Mouse (Mus musculus): Measurements from ENCODE around the gene Sema3b.
"Not testable (repeated sequence)": the region's sequence is repeated elsewhere in the genome, so short reads cannot be mapped to it uniquely, and the experiment has no call there.

Sema3b gene

DNA sequence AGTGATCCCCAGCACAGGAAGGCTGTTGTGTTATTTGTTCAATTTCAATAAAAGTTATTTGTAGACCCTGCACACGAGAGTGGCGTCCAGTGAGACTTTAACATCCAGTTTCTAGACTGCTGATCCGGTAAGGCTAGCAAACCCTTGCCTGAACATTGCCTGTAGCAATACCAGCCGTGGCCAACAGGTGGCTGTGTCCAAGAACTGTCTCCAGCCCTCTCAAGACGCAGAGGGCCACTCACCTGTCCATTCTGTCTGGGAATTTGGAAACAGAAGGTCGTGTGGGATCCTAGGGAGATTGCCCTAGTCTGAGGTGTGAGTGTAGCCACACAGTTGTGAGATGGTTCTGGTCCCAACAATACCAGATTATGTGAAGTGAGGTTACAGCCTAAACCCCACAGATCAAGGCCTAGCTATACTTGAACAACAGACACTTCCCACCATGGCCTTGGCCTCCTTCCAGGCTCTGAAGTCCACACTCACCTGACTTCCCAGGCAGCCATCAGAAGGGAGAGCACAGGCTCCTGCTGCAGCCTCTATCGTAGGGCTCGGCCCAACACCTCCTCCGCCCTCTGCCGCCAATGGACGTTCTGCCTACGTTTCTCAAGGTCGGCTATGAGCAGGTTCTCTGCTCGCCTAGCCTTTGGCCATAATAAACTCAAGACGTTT is 42.9 kb downstream of the Sema3b start:
- in situ Hi-C loops (cut with MboI; ENCODE audit: low pct_unique_long_range_greater_than_20kb in 1 of 2, low sequenced_read_pairs in 2 of 2, unreplicated experiment in 1 of 2), result no loop called here

DNA sequence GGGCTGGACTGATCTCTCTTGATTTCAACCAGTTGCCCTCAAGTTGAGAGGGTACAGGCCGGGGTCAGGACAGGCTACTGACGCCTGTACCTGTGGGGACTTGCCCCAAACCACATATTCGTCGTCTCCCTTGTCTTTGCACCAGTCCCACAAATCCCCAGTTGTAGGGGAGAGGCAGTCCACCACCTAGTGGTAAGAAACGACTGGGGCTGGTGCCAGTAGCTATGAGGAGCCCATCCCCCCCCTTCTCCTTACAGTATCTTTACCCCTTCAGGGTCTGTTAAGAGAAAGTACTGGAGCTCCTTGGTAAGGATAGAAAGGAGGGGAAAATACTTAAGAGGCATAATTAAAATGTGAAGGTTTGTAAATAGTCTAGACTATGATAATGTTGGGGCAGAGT is 43.5 kb downstream of the Sema3b start:
- in situ Hi-C loops (cut with MboI; ENCODE audit: low pct_unique_long_range_greater_than_20kb in 1 of 2, low sequenced_read_pairs in 2 of 2, unreplicated experiment in 1 of 2), result not testable (repeated sequence)

DNA sequence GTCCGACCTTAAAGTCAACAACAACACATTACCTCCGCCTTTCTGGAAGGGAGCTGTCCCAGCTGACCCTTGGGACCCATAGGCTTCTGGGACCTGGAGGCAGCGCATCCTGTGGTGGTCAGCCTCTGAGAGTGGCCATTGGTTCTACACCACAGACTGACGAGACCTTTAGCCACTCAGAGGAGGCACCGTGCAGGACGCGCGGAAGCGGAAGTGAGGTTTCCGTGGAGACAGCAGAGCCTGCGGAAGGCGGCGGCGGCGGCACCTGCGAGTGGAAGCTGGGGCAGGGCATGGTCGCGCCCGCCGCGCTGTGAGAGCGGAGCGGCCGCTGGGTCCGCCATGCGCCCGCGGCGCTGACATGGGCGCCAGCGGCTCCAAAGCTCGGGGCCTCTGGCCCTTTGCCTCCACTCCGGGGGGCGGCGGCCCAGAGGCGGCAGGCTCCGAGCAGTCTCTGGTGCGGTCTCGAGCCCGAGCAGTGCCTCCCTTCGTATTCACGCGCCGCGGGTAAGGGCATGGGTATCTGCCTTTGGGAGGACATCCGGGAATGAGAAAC is 45.9 kb downstream of the Sema3b start, which contains the start of gene Tusc2:
TSS of gene Tusc2 (plus strand) at position 227 of the 553 bp plus-strand sequence.
- in situ Hi-C loops (cut with MboI; ENCODE audit: low pct_unique_long_range_greater_than_20kb in 1 of 2, low sequenced_read_pairs in 2 of 2, unreplicated experiment in 1 of 2), result no loop called here

DNA sequence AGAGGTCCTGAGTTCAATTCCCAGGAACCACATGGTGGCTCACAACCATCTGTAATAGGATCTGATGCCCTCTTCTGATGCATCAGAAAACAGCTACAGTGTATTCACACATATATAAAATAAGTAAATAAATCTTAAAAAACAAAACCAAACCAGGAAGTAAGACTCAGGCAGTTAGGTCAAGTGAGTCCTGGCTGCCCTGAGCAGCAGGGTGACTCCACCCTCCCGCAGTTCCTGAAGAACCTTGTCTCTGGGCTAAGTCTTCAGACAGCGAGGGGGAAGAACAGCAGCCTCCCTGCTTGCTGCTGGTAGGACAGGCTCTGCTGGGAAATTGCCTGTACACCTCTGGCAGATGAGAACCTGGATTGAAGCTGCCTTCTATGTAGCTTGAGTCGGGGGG is 52.7 kb downstream of the Sema3b start:
- in situ Hi-C loops (cut with MboI; ENCODE audit: low pct_unique_long_range_greater_than_20kb in 1 of 2, low sequenced_read_pairs in 2 of 2, unreplicated experiment in 1 of 2), result loop anchor here in 1 of 2 experiments (5.0 kb wide), 1 partner anchor 86 kb away; no protein-coding TSS in a partner anchor

DNA sequence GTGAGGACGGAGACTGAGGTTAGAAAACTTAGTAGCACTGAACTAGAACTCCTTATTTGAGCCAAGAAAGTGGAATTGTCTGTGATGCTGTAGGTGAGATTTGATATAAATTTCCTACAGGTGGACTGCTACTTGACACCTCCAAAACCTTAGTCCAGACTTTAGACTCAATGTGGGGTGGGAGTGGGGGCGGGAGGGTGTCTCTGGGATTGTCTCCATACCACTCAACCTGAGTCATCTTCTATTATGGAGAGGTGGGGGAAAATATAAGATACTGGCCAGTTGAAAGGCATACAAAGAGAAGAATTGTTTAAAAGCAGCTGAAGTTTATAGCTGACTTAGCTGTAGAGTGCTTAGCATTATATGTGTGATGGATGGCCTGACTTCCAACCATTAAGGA is 53.3 kb downstream of the Sema3b start:
- in situ Hi-C loops (cut with MboI; ENCODE audit: low pct_unique_long_range_greater_than_20kb in 1 of 2, low sequenced_read_pairs in 2 of 2, unreplicated experiment in 1 of 2), result loop anchor here in 1 of 2 experiments (5.0 kb wide), 1 partner anchor 87 kb away; no protein-coding TSS in a partner anchor

DNA sequence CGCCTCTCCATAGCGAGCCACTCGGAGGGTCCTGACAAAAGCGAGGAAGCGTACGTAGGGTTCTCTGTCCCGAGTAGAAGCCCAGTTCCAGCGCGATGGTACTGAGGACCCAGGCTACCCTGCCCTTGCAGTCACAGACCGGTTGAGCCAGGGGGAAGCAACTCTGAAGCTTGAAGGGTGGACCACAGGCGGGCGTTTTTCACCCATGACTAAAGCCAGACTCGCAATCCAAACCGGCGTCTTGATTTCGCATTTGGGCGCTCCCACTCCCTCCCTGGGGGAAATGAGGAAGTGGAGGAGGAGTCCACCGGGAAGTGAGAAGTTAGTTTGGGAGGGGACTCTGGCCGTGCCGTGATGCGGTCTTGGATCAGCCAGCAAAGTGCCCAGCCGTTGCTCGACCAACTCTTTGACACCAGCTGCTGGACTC is 54.0 kb downstream of the Sema3b start:
- in situ Hi-C loops (cut with MboI; ENCODE audit: low pct_unique_long_range_greater_than_20kb in 1 of 2, low sequenced_read_pairs in 2 of 2, unreplicated experiment in 1 of 2), result loop anchor here in 1 of 2 experiments (5.0 kb wide), 1 partner anchor 87 kb away; no protein-coding TSS in a partner anchor

DNA sequence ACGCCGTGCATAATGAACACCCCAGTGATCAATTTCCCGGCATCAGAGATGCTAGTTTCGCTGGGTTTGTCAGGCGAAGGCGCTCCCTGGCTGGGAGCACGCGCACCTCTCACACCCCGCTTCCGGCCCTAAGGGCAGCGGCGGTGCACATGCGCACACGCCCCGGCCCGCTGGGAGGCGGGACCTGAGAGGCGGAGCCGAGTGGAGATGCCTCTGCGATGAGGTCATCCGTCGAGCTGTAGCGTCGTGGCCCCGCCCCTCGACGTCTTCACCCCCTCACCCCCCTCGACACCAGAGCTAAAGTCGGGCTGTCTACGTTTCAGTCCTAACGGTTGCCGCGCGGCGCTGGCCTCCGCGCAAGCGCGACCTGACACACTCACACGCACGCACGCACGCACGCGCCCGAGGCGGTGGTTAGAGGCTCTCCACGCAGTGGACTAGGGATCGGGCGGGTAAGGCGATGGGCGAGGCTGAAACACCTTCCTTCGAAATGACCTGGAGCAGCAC is 54.7 kb downstream of the Sema3b start:
- in situ Hi-C loops (cut with MboI; ENCODE audit: low pct_unique_long_range_greater_than_20kb in 1 of 2, low sequenced_read_pairs in 2 of 2, unreplicated experiment in 1 of 2), result no loop called here

DNA sequence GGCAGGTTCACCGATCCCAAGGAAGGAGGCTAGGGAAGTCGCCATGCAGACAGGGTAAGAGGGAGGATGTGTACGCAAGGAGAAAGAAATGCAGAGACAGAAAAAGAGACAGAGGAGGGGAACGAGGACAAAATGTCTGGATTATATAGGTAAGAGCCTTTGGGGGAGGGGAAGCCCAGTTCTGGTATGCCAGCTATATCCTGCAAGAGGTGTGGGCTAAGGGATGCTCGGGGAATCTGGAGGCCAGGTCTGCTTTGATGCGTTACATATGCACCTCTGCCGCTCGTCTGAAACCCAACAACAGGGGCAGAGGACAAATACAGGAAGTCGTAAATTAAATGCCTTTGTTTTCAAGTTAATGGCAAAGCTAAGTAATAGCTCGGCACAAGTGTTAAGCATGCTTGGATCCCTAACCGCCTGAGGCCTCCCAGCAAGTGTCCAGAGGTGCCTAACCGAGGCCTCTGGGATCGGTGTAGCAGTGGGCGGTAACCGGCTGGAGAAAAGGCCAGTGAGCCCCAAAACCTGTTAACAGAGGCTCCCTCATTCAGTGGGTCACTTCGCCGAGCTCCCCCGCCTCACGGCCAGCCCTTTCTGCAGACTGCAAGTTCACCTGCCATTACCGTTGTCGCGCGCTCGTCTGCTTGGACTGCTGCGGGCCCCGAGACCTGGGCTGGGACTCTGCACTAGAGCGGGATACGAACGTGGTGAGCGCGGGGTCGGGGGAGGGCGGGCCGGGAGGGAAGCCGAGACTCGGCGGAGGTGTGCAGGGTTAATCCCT is 55.3 kb downstream of the Sema3b start:
- in situ Hi-C loops (cut with MboI; ENCODE audit: low pct_unique_long_range_greater_than_20kb in 1 of 2, low sequenced_read_pairs in 2 of 2, unreplicated experiment in 1 of 2), result no loop called here

DNA sequence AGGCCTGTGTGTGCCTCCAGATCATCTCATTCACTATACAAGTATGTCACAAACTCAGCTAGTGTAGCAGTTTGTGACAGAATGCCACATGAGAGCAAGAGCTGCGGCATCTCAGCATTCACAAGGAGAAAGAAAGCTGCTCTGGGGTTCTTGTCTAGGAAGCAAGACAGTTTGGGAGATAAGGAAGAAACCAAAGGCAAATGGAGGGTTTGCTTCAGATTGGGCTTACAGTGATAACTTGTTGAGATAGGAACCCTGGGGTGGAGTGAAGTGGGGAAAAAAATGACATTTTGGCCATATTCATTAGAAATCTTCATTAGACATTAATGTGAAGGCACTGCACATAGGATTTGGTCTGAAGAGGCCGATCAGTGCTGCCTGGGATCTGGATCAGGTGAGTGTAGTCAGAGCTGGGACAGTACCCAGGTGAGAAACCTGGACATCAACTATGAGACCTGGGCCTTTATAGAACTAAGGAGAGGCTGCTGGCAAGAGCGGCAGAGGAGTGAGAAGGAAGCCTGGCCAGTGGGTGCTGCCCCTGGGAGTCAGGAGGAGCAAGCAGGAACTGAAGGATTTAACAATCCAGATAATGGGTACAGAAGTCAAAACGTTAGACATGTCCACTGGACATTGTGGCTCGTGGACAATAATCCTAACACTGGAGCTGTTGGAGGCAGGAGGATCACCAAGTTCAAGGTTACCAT is 56.2 kb downstream of the Sema3b start:
- in situ Hi-C loops (cut with MboI; ENCODE audit: low pct_unique_long_range_greater_than_20kb in 1 of 2, low sequenced_read_pairs in 2 of 2, unreplicated experiment in 1 of 2), result no loop called here

DNA sequence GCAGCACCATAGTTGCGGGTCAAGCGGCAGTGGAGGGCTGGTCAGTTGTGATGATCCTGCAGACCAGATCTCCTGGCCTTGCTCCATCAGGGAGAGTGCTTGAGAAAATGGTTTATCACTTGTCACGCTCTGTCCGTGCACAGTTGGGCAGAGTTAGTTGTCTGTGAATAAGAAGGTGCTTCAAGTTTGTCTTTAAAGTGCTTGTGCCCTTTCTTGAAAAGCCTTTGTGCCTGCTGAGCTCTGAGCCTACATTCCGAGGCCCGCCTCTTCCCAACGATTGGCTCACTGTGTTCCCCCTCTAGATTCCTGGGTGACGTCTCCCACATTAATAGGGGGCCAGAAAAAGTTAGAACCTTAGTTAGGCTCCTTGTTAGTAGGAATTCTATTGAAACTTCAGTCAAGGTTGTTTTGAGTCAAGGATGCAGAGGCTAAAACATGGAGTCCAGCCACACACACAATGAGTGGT is 57.1 kb downstream of the Sema3b start:
- in situ Hi-C loops (cut with MboI; ENCODE audit: low pct_unique_long_range_greater_than_20kb in 1 of 2, low sequenced_read_pairs in 2 of 2, unreplicated experiment in 1 of 2), result no loop called here

DNA sequence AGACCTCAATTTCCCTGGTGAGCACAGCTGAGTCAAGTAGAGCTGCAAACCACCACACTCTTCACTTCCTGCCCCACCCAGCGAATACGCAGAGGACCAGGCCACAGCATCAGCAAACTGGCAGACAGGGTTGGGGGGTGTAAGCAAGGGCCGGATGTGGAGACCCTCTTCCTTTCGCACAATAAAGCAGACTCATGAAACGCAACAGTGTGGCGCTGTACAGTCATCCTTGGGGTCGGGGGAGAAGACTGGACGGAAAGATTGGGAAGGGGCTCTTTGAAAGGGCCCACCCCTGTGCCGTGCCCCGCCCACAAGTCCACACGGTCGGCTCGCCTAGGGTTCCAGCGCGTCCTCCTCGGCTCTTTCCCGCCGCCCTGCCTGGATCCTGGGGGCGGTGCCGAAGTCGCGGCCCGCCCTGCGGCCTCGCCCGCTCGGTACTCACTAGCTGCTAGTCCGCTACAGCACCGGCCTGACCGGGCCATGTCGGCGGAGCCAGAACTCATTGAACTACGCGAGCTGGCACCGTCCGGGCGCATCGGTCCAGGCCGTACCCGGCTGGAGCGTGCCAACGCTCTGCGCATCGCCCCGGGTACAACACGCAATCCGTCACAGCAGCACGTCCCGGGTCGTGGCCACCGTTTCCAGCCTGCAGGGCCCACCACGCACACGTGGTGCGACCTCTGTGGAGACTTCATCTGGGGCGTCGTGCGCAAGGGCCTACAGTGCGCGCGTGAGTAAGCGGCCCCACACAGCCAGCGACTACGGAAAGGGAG is 57.7 kb downstream of the Sema3b start, which contains the start of gene Rassf1:
TSS of gene Rassf1 (plus strand) at position 439 of the 773 bp plus-strand sequence.
- in situ Hi-C loops (cut with MboI; ENCODE audit: low pct_unique_long_range_greater_than_20kb in 1 of 2, low sequenced_read_pairs in 2 of 2, unreplicated experiment in 1 of 2), result no loop called here

DNA sequence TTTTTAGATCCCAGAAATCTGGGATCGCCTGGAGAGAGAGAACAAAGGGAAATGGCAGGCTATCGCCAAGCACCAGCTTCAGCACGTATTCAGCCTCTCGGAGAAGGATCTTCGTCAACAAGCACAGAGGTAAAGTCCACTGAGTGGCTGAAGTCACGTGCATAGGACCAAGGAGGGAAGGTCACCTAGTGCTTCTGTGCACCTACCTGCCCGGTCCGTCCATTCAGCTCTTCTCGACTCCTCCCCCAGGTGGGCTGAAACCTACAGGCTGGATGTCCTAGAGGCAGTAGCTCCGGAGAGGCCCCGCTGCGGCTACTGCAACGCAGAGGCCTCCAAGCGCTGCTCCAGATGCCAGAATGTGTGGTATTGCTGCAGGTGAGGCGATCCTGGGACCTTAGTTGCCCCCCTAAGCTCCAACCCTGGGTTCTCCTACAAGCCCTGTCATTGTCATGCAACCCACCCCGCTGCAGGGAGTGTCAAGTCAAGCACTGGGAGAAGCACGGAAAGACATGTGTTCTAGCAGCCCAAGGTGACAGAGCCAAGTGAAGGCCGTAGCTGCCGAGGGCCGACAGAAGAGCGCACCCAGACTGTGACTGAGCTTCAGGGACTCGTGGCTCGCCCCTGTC is 58.4 kb downstream of the Sema3b start:
- in situ Hi-C loops (cut with MboI; ENCODE audit: low pct_unique_long_range_greater_than_20kb in 1 of 2, low sequenced_read_pairs in 2 of 2, unreplicated experiment in 1 of 2), result no loop called here

DNA sequence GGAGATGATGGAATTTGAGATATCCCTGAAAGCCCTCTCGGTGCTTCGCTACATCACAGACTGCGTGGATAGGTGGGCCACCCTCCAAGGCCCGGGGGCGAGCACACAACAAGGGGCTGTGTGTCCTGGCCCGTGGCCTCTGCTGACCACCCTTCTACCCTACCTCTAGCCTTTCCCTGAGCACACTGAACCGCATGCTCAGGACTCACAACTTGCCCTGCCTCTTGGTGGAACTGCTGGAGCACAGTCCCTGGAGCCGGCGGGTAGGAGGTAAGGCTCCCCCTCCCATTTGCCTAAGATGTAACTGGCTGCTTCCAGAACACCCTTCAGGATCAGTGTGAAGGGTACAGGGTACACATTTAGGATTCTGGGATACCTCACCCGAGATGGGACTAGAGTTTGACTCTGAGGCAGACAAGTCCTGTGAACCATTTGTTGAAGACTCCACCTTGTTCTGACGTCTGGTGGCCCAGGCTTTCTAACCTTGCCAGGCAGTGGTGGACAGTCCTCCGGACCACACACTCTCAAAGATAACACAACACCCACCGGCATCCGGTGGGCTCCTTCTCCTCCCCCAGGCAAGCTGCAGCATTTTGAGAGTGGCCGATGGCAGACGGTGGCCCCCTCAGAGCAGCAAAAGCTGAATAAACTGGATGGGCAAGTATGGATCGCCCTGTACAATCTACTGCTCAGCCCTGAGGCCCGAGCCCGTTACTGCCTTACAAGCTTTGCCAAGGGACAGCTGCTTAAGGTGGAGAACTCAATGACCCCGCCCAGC is 59.5 kb downstream of the Sema3b start:
- in situ Hi-C loops (cut with MboI; ENCODE audit: low pct_unique_long_range_greater_than_20kb in 1 of 2, low sequenced_read_pairs in 2 of 2, unreplicated experiment in 1 of 2), result no loop called here

DNA sequence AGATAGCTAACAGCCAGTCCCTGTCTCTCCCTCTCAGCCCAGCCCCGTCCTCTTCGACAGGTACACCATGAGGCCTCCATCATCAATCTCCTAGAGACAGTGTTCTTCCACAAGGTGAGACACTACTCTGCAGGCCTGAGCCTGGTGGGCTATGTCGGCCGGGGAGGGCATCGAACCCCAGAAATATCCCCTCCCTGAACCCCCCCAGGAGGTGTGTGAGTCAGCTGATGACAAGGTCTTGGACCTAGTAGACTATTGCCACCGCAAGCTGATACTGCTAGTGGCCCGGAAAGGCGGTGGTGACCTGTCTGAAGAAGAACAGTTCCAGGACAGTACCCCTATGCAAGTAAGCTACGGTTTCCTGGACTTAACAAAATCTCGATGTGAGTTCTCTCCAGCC is 60.2 kb downstream of the Sema3b start:
- in situ Hi-C loops (cut with MboI; ENCODE audit: low pct_unique_long_range_greater_than_20kb in 1 of 2, low sequenced_read_pairs in 2 of 2, unreplicated experiment in 1 of 2), result no loop called here

DNA sequence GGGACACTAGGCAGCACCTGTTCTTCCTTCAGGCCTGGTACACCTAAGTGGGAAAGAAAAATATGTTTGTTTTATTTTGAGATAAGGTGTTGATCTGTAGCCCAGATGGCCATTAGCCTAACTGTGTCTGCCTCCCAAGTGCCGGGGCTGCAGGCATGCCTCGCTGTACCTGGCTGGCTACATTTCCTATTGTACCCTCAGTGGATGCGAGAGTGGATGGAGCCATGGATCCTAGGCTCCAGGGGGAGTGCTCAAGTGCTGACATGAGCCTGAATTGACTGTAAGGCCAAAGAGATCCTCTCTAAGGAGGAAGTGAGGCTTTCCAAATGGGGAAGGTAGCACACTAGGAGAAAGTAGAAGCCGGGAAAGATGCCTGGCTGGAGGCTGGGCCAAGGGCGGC is 61.1 kb downstream of the Sema3b start:
- in situ Hi-C loops (cut with MboI; ENCODE audit: low pct_unique_long_range_greater_than_20kb in 1 of 2, low sequenced_read_pairs in 2 of 2, unreplicated experiment in 1 of 2), result no loop called here
